Mouse (Mus musculus) testis, adult 2 months (tissue): ENCODE results near the gene Kcnip1.

Experiments used
- CTCF ChIP-seq: fragments of 200-500 bp; IDR thresholded peaks from 2 replicates; pipeline ENCODE4 v1.5.1; 2012; ENCODE audit warnings: low read depth, mild to moderate bottlenecking, inconsistent platforms, low read length, moderate library complexity; ENCODE audit not compliant: control insufficient read depth, insufficient read depth, insufficient replicate concordance
- POLR2A ChIP-seq: fragments of 200-500 bp; IDR thresholded peaks from 2 replicates; pipeline ENCODE4 v1.6.1; 2012; ENCODE audit warnings: low read depth, mild to moderate bottlenecking, inconsistent platforms, low read length, moderate library complexity; ENCODE audit not compliant: control insufficient read depth

- TF ChIP-seq POLR2A (no peak), CTCF (no peak)
Measured at GRCm38 (mm10) chr11:33962178-33962577, 30.8 kb downstream of the Kcnip1 start.
